Mouse (Mus musculus): ENCODE measurements at regions not wholly inside any gene's neighbourhood (a gene's known extent, or its start where the extent isn't known, plus 50 kb on each side); places are given as distances from the start of the nearest gene placed in this dataset.
A peak's percentile ranks its signal among the peaks of the same experiment; 100 is the strongest.

GRCm38 (mm10) chr1:155472112-155472955 is 55.1 kb upstream of the Xpr1 start:
- no peak for DNase-seq (ENCODE audit: low spot score in 2 of 2)

- DNase-seq (ENCODE audit: low spot score in 2 of 2): no peak
These were observed 55.9 kb upstream of the Xpr1 start for GRCm38 (mm10) chr1:155472956-155473646.

GRCm38 (mm10) chr1:155474973-155475372 is 57.8 kb upstream of the Xpr1 start:
- no peak for DNase-seq (ENCODE audit: low spot score in 2 of 2)

DNA sequence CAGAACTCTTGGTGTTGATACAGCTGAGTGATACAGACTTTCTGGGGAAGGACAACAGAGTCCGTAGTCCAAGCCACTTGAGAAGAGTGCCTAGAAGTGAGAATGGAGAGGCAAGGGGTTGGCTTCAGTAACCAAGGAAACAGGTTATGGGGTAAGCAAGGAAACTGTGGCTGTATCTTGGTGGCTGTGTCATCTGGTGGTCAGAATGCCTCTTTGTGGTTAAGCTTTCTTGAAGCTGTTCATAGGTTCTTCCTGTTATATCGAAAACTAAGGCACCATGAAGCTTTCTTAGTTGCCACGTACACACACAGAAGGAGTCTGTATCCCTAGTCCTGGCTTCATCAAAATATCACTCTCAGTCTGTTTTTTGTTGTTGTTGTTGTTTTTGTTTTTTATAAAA is 59.0 kb upstream of the Xpr1 start:
- DNase-seq (ENCODE audit: low spot score in 2 of 2): peak; percentile 32 to 59

GRCm38 (mm10) chr1:155482148-155482547 is 64.9 kb upstream of the Xpr1 start:
- DNase-seq (ENCODE audit: low spot score in 2 of 2): no peak

GRCm38 (mm10) chr1:155482760-155483159 is 65.5 kb upstream of the Xpr1 start:
- DNase-seq (ENCODE audit: low spot score in 2 of 2): no peak

GRCm38 (mm10) chr1:155483693-155484092 is 66.5 kb upstream of the Xpr1 start:
- DNase-seq (ENCODE audit: low spot score in 2 of 2): peak in 1 of 2 experiments; percentile 8

DNA sequence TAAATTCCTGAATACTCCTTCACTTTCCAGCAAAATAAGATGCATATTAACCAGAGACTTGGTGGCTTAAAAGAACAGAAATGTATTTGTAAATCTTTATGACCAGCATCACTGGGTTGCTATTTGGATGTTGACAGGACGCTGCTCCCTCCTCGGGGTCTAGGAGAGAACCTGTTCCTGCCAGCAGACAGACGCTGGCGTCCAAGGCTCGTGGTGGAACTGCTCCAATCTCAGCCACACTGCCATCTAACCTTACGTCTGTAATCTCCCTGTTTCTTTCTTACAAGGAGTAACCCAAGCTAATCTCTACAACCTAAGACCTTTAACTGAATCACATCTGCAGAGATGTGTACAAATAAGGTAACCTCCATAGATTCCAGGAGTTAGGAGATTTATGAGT is 70.1 kb upstream of the Acbd6 start:
- DNase-seq (ENCODE audit: low spot score in 2 of 2): no peak

DNA sequence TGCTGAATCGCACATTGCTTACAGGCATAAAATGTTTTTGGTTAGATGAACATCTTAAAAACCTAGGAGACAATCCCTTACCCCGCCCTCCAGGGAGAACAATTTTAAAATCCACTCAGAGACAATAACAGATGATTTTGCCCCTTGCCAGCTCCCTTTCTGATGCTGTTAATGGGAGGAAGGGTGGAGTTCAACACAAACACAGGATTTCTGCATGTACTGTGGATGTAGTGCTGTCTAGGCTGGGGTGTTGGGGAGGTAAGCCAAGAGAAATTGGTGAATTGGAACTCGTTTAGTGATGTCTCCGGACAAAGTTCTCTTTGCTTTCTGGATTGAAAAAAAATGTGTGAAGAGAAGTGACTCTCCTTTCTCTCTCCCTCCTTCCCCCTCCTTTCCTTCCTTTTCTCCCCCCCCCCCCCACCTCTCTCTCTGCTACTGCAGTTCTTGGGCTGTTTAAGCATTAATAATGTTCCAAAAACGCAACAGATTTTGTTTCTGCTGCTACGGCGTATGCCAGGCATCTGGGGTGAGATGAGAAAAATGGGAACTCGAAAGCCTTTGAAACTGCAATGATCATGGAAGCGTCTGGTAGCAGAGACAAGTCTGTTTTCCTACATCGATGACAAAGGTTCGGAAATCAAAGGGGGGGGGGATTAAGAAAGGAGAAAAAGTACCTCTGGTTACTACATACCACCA is 68.8 kb upstream of the Acbd6 start:
- DNase-seq (ENCODE audit: low spot score in 2 of 2): no peak

- no peak for DNase-seq (ENCODE audit: low spot score in 2 of 2)
These were observed 67.8 kb upstream of the Acbd6 start for GRCm38 (mm10) chr1:155490131-155490530.

GRCm38 (mm10) chr1:155491205-155492026 is 66.5 kb upstream of the Acbd6 start:
- no peak for DNase-seq (ENCODE audit: low spot score in 2 of 2)

- no peak for DNase-seq (ENCODE audit: low spot score in 2 of 2)
These were observed 64.6 kb upstream of the Acbd6 start for GRCm38 (mm10) chr1:155493333-155493732.

DNA sequence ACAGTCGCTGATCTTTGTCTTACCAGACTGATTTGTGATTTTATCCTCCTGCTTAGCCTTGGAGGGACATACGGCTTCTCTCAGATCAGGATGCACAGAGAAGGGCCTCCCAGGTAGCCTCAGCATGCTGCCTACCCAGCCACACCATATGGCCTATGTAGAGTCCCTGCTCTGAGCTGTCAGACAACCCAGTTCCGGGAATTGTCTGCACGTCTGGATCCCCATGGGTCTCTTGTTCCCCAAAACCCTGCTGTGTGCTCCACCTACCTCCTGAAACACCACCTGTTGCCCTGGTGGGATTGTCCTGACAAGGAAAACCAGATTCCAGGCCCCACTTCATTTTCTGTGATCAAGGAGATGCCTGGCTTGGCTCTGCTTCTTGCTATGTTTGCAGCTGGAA is 64.1 kb upstream of the Acbd6 start:
- DNase-seq (ENCODE audit: low spot score in 2 of 2): no peak

DNA sequence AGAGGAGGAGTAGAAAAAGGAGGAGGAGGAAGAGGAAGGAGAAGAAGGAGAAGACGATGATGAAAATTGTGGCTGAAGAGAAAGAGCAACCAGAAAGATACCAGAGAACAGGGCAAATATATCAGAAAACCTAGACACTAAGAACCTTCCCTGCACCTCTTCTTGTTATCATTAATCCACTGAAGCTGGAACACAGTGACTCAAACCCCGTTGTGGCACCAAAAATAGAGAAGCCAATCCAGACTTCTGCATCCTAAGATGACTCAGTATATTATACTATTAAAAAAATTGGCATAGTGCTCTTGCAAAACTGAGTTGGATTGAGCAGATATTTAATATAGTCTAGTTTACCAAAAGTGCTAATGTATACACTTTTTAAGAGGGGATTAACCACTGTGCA is 63.6 kb upstream of the Acbd6 start:
- no peak for DNase-seq (ENCODE audit: low spot score in 2 of 2)

GRCm38 (mm10) chr1:155499735-155500134 is 58.2 kb upstream of the Acbd6 start:
- no peak for DNase-seq (ENCODE audit: low spot score in 2 of 2)

DNA sequence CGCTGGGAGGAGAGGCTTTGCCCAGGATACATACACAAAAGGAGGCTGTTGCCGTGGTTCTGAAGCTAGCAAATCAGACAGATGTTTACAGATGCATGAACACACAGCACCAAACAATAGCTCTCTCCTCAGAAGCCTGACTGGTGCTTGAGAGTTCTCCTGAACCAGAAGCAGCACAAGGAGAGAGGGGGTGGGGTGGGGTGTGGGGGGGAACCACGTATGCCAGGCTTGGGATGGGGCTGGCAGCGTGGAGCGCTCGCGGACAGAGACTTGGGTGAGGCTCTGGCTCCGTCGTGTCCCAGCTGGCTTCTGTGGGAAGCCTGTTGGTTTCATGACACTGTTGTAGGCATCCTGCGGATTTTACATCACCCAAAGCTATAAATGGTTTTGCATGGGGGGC is 55.1 kb upstream of the Acbd6 start:
- DNase-seq (ENCODE audit: low spot score in 2 of 2): no peak

DNA sequence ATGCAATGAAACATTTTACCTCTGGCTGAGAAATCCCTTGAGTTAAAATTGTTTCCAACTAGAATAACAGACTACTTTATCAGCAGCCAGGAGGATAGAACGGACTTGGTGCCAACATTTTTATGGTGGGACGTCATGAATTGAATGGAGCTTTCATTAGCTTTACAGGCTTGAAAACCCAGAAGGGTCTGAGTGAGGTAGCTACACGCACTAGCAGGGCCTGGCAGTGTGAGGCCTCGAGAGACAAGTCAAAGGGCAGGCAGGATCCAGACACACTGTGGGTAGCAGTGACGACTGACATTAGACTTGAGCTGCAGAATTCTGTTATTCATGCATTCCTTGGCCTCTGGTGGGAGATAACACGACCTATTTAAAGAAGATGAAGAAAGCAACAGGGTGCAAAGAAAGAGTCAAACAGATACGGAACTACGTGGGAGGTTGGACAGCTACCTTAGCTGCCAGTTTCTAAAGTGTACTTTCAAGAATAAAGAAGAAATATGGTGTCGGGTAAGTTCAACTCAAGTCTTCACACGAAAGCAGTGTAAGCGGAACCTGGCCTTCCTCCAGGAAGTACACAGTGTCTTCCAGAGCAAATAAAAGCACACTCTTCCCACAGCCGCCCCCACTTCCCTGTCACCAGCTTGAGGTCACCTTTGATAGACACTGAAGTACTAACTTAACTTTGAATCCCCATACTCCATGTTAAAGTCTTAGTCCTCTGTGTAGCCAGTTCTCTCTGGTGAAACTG is 53.2 kb upstream of the Acbd6 start:
- DNase-seq (ENCODE audit: low spot score in 2 of 2): no peak

GRCm38 (mm10) chr1:155505361-155506077 is 52.4 kb upstream of the Acbd6 start:
- no peak for DNase-seq (ENCODE audit: low spot score in 2 of 2)

Measured in natural killer cell, adult 2 months (primary cell).